Mouse (Mus musculus) bone marrow macrophage, adult 2 months (primary cell): ENCODE results near the gene Gdpgp1. TPM values are rescaled to one million over a fixed set of nuclear protein-coding genes. Genes with fewer than 3 reads are reported as not detected.

Experiments
- H3K27ac ChIP-seq: 2 replicates; pipeline ENCODE4 v1.5.1; 2012; ENCODE audit warnings: low read depth, low read length; ENCODE audit not compliant: insufficient read depth
- H3K4me1 ChIP-seq: 2 replicates; pipeline ENCODE4 v1.6.1; 2012; ENCODE audit warnings: low read length; ENCODE audit not compliant: control insufficient read depth, insufficient read depth
- H3K4me3 ChIP-seq: 2 replicates; pipeline ENCODE4 v1.5.1; 2012; ENCODE audit warnings: mild to moderate bottlenecking, low read length, moderate library complexity; ENCODE audit not compliant: insufficient read depth
- CTCF ChIP-seq: IDR thresholded peaks from 2 replicates; pipeline ENCODE4 v1.5.1; 2012; ENCODE audit warnings: low read depth, mild to moderate bottlenecking, low read length, moderate library complexity
- POLR2A ChIP-seq: IDR thresholded peaks from 2 replicates; pipeline ENCODE4 v1.6.1; 2012; ENCODE audit warnings: mild to moderate bottlenecking, low read depth, low read length, borderline replicate concordance
- polyA plus RNA-seq: library from polyadenylated mRNA; stranded (reverse); fragments of >200 nt; gene quantifications from 2 replicates; pipeline ENCODE4 v1.2.4, GENCODE M21; 2012; ENCODE audit not compliant: missing spikeins, insufficient read depth, insufficient read length

Gdpgp1 gene
- polyA plus RNA-seq, 1 experiment = 3.5 TPM

GRCm38 (mm10) chr7:80285725-80286124 is 53.1 kb downstream of the Gdpgp1 start:
- Histone ChIP-seq H3K4me1 (no peaks in the 10 kb centered on the region), H3K27ac (no peak overlapping the region), H3K4me3 (no peak overlapping the region)
- TF ChIP-seq CTCF = no peak
- TF ChIP-seq POLR2A = no peak

GRCm38 (mm10) chr7:80287736-80288135 is 55.1 kb downstream of the Gdpgp1 start:
- no peak overlapping the region for H3K27ac ChIP-seq
- no peaks in the 10 kb centered on the region for H3K4me1 ChIP-seq
- TF ChIP-seq POLR2A = no peak
- TF ChIP-seq CTCF = no peak
- no peak overlapping the region for H3K4me3 ChIP-seq

Other genes starting within 250 kb of the Gdpgp1 start
- 125 and 138 TPM in 2 replicates for gene Zfp710, start 208.1 kb upstream of the Gdpgp1 start, polyA plus RNA-seq
- 48.6 and 55.9 TPM in 2 replicates for gene Idh2, start 117.5 kb upstream of the Gdpgp1 start, polyA plus RNA-seq
- gene Sema4b, start 46.0 kb upstream of the Gdpgp1 start, polyA plus RNA-seq = 11.1 and 13.5 TPM in 2 replicates
- gene Cib1, start 52 bp upstream of the Gdpgp1 start, polyA plus RNA-seq = 69.3 and 76.2 TPM in 2 replicates
- gene Ttll13, start 13.5 kb downstream of the Gdpgp1 start, polyA plus RNA-seq = not detected in 2 replicates
- 23.2 and 24.0 TPM in 2 replicates for gene Ngrn, start 28.4 kb downstream of the Gdpgp1 start, polyA plus RNA-seq
- gene Vps33b, start 36.8 kb downstream of the Gdpgp1 start, polyA plus RNA-seq = 12.9 and 13.5 TPM in 2 replicates
- gene Prc1, start 61.6 kb downstream of the Gdpgp1 start, polyA plus RNA-seq = 66.9 and 68.7 TPM in 2 replicates
- gene Rccd1, start 91.6 kb downstream of the Gdpgp1 start, polyA plus RNA-seq = 5.5 and 6.8 TPM in 2 replicates
- 13.3 and 17.6 TPM in 2 replicates for gene Unc45a, start 108.1 kb downstream of the Gdpgp1 start, polyA plus RNA-seq
- 6.2 and 7.5 TPM in 2 replicates for gene Hddc3, start 110.2 kb downstream of the Gdpgp1 start, polyA plus RNA-seq
- gene Man2a2, start 138.5 kb downstream of the Gdpgp1 start, polyA plus RNA-seq = 75.2 and 75.7 TPM in 2 replicates
- 238 TPM in 2 replicates for gene Fes, start 155.1 kb downstream of the Gdpgp1 start, polyA plus RNA-seq
- gene Furin, start 172.6 kb downstream of the Gdpgp1 start, polyA plus RNA-seq = 70.6 and 73.7 TPM in 2 replicates